Mouse (Mus musculus) ES-Bruce4 (cell line): ENCODE results near the gene Prr7. TPM values are rescaled to one million over a fixed set of nuclear protein-coding genes. Genes with fewer than 3 reads are reported as not detected.

Experiments used
- H3K27ac ChIP-seq: 2 replicates; pipeline ENCODE4 v1.5.1; 2012; ENCODE audit warnings: low read length, inconsistent platforms; ENCODE audit not compliant: insufficient read depth
- H3K27me3 ChIP-seq: 2 replicates; pipeline ENCODE4 v1.6.1; 2012; ENCODE audit warnings: mild to moderate bottlenecking, low read length, inconsistent platforms; ENCODE audit not compliant: control insufficient read depth, poor library complexity, insufficient read depth, severe bottlenecking
- H3K36me3 ChIP-seq: 2 replicates; pipeline ENCODE4 v1.6.1; 2012; ENCODE audit warnings: inconsistent platforms, mild to moderate bottlenecking, low read length, moderate library complexity; ENCODE audit not compliant: control insufficient read depth, poor library complexity, insufficient read depth, severe bottlenecking
- H3K4me1 ChIP-seq: one replicate; pipeline ENCODE4 v1.8.1; 2011; ENCODE audit warnings: low read length; ENCODE audit not compliant: control insufficient read depth, insufficient read depth
- H3K4me3 ChIP-seq: 2 replicates; pipeline ENCODE4 v1.5.1; 2011; ENCODE audit warnings: low read depth, mild to moderate bottlenecking, low read length
- H3K9ac ChIP-seq: 2 replicates; pipeline ENCODE4 v1.6.1; 2012; ENCODE audit warnings: low read depth, mild to moderate bottlenecking, inconsistent platforms; ENCODE audit not compliant: poor library complexity, severe bottlenecking
- H3K9me3 ChIP-seq: replicated peaks from 2 replicates; pipeline ENCODE4 v1.6.1; 2012; ENCODE audit warnings: mild to moderate bottlenecking, low read length, inconsistent platforms; ENCODE audit not compliant: control insufficient read depth, poor library complexity, insufficient read depth, severe bottlenecking
- CTCF ChIP-seq: IDR thresholded peaks from one replicate; pipeline ENCODE4 v1.8.1; 2011; ENCODE audit warnings: low read depth, low read length
- EP300 ChIP-seq: IDR thresholded peaks from 2 replicates; pipeline ENCODE4 v1.6.1; 2011; ENCODE audit warnings: low read depth, low read length; ENCODE audit not compliant: insufficient read depth
- POLR2A ChIP-seq: IDR thresholded peaks from one replicate; pipeline ENCODE4 v1.8.1; 2011; ENCODE audit warnings: low read length; ENCODE audit not compliant: insufficient read depth
- polyA plus RNA-seq: library from polyadenylated mRNA; stranded (reverse); fragments of >200 nt; gene quantifications from 2 replicates; pipeline ENCODE4 v1.2.4, GENCODE M21; 2011; ENCODE audit warnings: low read depth; ENCODE audit not compliant: missing spikeins, insufficient read depth, insufficient read length

Prr7 gene
- 3.1 and 3.4 TPM in 2 replicates for polyA plus RNA-seq

- Histone ChIP-seq H3K27me3 (no peaks in the 10 kb centered on the region), H3K27ac (no peak within 1 kb of the TSS), H3K9me3 (no peaks in the 10 kb centered on the region), H3K36me3 (peaks cover 8% of the 10 kb centered on the region), H3K9ac (peak within 1 kb of the TSS; percentile 75), H3K4me1 (no peaks in the 10 kb centered on the region), H3K4me3 (peak within 1 kb of the TSS; percentile 72)
- TF ChIP-seq CTCF (no peak), POLR2A (no peak), EP300 (no peak)
Measured at GRCm38 (mm10) chr13:55464027-55464884, at the start of gene Prr7. Gene Prr7, plus strand, starts transcription at chr13:55464267.

- Histone ChIP-seq H3K27me3 (no peaks in the 10 kb centered on the region), H3K27ac (no peak within 1 kb of the TSS), H3K36me3 (no peaks in the 10 kb centered on the region), H3K4me3 (peak within 1 kb of the TSS; percentile 53), H3K4me1 (no peaks in the 10 kb centered on the region), H3K9me3 (no peaks in the 10 kb centered on the region), H3K9ac (no peak within 1 kb of the TSS)
- TF ChIP-seq POLR2A, result no peak
- TF ChIP-seq EP300, result no peak
- TF ChIP-seq CTCF, result no peak
Measured at GRCm38 (mm10) chr13:55414743-55415380, 49.2 kb upstream of the Prr7 start, which contains the start of gene Pfn3. Gene Pfn3, minus strand, starts transcription at chr13:55415232.

GRCm38 (mm10) chr13:55418004-55418403 is 46.1 kb upstream of the Prr7 start:
- Histone ChIP-seq H3K27ac (no peak overlapping the region), H3K4me3 (no peak overlapping the region), H3K36me3 (no peaks in the 10 kb centered on the region), H3K27me3 (no peaks in the 10 kb centered on the region), H3K9ac (no peak overlapping the region), H3K4me1 (no peaks in the 10 kb centered on the region), H3K9me3 (no peaks in the 10 kb centered on the region)
- peak; percentile 59 for TF ChIP-seq CTCF
- TF ChIP-seq POLR2A, result no peak

- no peak overlapping the region for H3K27ac ChIP-seq
- H3K27me3 ChIP-seq, result no peaks in the 10 kb centered on the region
- TF ChIP-seq CTCF (no peak), EP300 (no peak), POLR2A (no peak)
- H3K9me3 ChIP-seq, result no peaks in the 10 kb centered on the region
- no peak overlapping the region for H3K4me3 ChIP-seq
- H3K9ac ChIP-seq, result no peak overlapping the region
- no peaks in the 10 kb centered on the region for H3K36me3 ChIP-seq
- H3K4me1 ChIP-seq, result no peaks in the 10 kb centered on the region
Measured at GRCm38 (mm10) chr13:55419142-55419541, 44.9 kb upstream of the Prr7 start.

GRCm38 (mm10) chr13:55420018-55420932 is 43.8 kb upstream of the Prr7 start:
- Histone ChIP-seq H3K9me3 (no peaks in the 10 kb centered on the region), H3K4me3 (peak overlapping the region; percentile 44), H3K9ac (0 out of 2 replicates have a peak overlapping the region, but pooled peaks have one; percentile 1), H3K4me1 (no peaks in the 10 kb centered on the region), H3K36me3 (no peaks in the 10 kb centered on the region), H3K27me3 (no peaks in the 10 kb centered on the region), H3K27ac (no peak overlapping the region)
- TF ChIP-seq POLR2A, result no peak
- TF ChIP-seq CTCF, result peak; percentile 8
